Mouse (Mus musculus) testis, adult 2 months (tissue): Measurements from ENCODE around the gene Gm20388.

Experiments used
- CTCF ChIP-seq: fragments of 200-500 bp; IDR thresholded peaks from 2 replicates; pipeline ENCODE4 v1.5.1; 2012; ENCODE audit warnings: low read depth, mild to moderate bottlenecking, inconsistent platforms, low read length, moderate library complexity; ENCODE audit not compliant: control insufficient read depth, insufficient read depth, insufficient replicate concordance
- POLR2A ChIP-seq: fragments of 200-500 bp; IDR thresholded peaks from 2 replicates; pipeline ENCODE4 v1.6.1; 2012; ENCODE audit warnings: low read depth, mild to moderate bottlenecking, inconsistent platforms, low read length, moderate library complexity; ENCODE audit not compliant: control insufficient read depth

DNA sequence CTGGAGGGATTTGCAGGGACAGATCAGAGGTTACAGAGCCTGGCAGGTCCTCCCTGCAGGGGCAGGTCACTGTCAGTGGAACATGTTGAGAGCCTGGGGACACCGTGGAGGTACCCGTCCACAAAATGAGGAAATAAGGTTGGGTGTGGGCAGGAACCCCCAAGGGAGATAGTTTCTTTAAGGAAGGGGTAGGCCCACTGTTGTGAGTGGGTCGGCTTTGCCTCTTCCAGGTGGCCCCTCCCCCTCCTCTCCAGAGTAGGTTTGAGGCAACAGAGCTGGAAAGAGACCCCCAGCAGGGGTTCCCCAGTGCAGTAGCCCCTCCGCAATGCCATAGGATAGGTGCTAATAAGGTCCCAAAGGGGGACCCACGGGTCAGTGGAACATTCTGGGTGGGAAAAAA, 591.8 kb downstream of the Gm20388 start:
- TF ChIP-seq CTCF = no peak
- no peak for TF ChIP-seq POLR2A
